Mouse (Mus musculus): ENCODE data around the gene Polr2h. TPM values are rescaled to one million over a fixed set of nuclear protein-coding genes. Genes with fewer than 3 reads are reported as not detected.
A peak's percentile ranks its signal among the peaks of the same experiment; 100 is the strongest.

The Polr2h gene
- total and polyA plus RNA-seq, 3 experiments, result 6.1 to 95.7 (median 17.5) TPM

DNA sequence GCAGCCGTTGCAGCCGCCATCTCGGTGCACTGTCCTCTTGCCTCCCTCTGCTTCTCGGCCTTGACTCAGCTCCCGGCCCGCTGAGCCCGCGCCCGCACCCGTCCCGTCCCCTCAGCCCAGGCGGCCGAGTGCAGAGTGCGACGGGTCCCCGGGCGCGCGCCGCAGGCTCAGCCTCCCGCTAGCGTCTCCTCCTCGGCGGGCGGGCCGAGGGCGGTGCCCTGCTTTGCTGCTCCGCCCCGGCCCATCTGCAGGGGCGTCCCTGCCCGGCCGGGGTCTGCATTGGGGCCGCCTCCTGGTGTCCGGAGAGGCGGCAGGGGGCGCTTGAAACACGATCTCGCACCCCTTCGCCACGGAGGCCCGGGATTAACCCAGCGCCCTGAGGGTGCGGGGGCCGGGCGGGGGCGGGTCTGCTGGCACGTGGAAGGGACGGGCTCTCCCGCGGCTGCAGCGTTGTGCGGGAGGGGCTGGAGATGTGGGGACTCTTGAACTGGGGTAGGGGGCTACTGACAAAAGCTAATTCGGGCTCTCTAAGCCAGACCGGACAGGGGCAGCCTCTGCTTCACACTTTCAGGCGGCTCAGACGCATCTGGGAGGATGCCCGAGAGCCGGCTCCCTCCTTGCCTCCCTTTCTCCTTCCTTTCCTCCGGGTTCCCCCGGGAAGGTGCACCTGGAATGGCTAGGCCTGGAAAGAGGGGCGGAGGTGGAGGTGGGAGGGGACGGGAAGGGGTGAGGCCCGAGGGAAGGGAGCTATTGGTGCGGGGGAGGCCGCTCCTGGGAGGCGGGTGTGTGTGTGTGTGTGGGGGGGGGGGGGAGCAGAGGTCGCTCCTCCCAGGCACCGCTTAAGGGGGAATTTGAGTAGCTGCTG lies 1.3 kb upstream of the Polr2h start:
- ATAC-seq (ENCODE audit: extremely low read depth, insufficient number of reproducible peaks, low FRiP score, poor library complexity, severe bottlenecking) (no peak), DNase-seq (ENCODE audit: low spot score) (peak; percentile 77)
- H3K4me1 ChIP-seq (ENCODE audit: insufficient read depth, low read depth, low read length), result peaks cover 70% of the 10 kb centered on the region

DNA sequence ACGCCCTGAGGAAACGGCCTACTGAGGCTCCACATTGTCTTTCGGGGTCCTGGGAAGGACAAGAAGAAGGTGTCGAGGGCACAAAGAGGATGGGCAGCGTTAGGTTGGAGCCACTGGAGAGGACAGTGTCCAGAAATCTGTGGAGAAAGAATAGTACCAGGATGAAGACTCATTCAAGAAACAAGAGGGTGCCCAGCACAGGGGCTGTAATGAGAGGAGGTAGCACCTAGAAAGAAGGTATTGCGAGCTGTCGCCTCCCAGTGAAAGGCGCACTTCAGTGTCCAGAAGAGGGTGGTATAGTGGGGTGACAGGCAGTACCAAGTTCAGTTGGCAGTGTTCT lies 654 bp upstream of the Polr2h start:
- DNase-seq (ENCODE audit: low spot score) (no peak), ATAC-seq (ENCODE audit: extremely low read depth, insufficient number of reproducible peaks, low FRiP score, poor library complexity, severe bottlenecking) (no peak)
- Histone ChIP-seq H3K9me3 (replicated peaks) (no peaks in the 10 kb centered on the region), H3K36me3 (replicated peaks) (peaks cover 53% of the 10 kb centered on the region), H3K4me3 (ENCODE audit: low read depth, low read length) (peak overlapping the region; percentile 87), H3K27me3 (ENCODE audit: insufficient read depth, low read length) (no peaks in the 10 kb centered on the region), H3K4me1 (ENCODE audit: insufficient read depth, low read depth, low read length) (peaks cover 64% of the 10 kb centered on the region)
- TF ChIP-seq TAL1 (conservative IDR thresholded peaks at IDR 0.05; ENCODE audit: low read depth, low read length) (no peak), POLR2AphosphoS5 (IDR thresholded peaks at IDR 0.05; ENCODE audit: insufficient replicate concordance, low read depth, low read length) (no peak), GATA1 (IDR thresholded peaks at IDR 0.05; ENCODE audit: borderline replicate concordance, low read length) (no peak), CTCF (IDR thresholded peaks at IDR 0.05; ENCODE audit: low read depth, low read length) (no peak), GATA2 (IDR thresholded peaks at IDR 0.05; ENCODE audit: borderline replicate concordance, low read depth, low read length) (no peak)

More for the DNA sequence above, 1.3 kb upstream of the Polr2h start:
- TF ChIP-seq TAL1 (conservative IDR thresholded peaks at IDR 0.05; ENCODE audit: low read depth, low read length), result no peak
- TF ChIP-seq CTCF (IDR thresholded peaks at IDR 0.05; ENCODE audit: low read depth, low read length), result no peak
- no peak for TF ChIP-seq GATA1 (IDR thresholded peaks at IDR 0.05; ENCODE audit: borderline replicate concordance, low read length)
- TF ChIP-seq POLR2AphosphoS5 (IDR thresholded peaks at IDR 0.05; ENCODE audit: insufficient replicate concordance, low read depth, low read length), result no peak
- no peak for TF ChIP-seq GATA2 (IDR thresholded peaks at IDR 0.05; ENCODE audit: borderline replicate concordance, low read depth, low read length)
- peaks cover 53% of the 10 kb centered on the region for H3K36me3 ChIP-seq (replicated peaks)
- no peaks in the 10 kb centered on the region for H3K9me3 ChIP-seq (replicated peaks)
- H3K27me3 ChIP-seq (ENCODE audit: insufficient read depth, low read length), result no peaks in the 10 kb centered on the region
- H3K4me3 ChIP-seq (ENCODE audit: low read depth, low read length), result peak overlapping the region; percentile 87

DNA sequence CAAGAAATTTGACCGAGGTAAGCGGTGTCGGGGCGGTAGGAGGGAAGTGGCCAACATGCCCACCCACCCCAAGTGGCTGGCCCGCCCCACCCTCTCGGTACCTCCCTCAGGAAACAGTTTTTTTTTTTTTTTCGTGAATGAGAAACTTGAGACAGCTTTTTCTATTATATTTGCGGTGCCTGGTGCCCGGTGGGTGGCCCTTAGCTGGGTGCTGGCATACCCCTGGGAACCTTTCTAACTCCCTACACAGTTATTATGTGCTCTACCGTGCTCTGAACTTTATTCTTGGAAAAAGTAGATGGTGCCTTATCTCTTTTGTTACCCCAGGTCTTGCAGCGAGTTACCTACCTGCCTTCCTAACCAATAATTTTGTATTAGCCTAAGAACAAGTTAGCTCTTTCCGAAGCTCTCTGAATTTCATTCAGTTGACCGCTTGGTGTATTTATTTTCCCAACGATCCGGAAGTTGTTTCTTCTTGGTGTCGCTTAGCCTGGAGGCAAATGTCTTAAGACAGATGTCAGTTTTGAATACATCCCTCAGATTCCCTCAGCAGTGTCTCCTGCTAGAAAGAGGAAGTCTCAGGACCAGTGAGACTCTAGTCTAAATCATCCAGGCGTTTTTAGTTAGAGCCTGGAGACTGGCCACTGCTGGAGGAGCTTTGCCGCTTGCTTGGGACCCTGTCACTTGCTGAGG lies 659 bp downstream of the Polr2h start:
- ATAC-seq (ENCODE audit: extremely low read depth, insufficient number of reproducible peaks, low FRiP score, poor library complexity, severe bottlenecking) (0 out of 2 replicates have a peak, but pooled peaks have one; percentile 0), DNase-seq (ENCODE audit: low spot score) (peak; percentile 25)
- Histone ChIP-seq H3K4me1 (ENCODE audit: insufficient read depth, low read depth, low read length) (peaks cover 62% of the 10 kb centered on the region), H3K27me3 (ENCODE audit: insufficient read depth, low read length) (no peaks in the 10 kb centered on the region), H3K4me3 (ENCODE audit: low read depth, low read length) (peak overlapping the region; percentile 87), H3K9me3 (replicated peaks) (no peaks in the 10 kb centered on the region), H3K36me3 (replicated peaks) (peaks cover 53% of the 10 kb centered on the region)
- TF ChIP-seq POLR2AphosphoS5 (IDR thresholded peaks at IDR 0.05; ENCODE audit: insufficient replicate concordance, low read depth, low read length), result no peak
- TF ChIP-seq TAL1 (conservative IDR thresholded peaks at IDR 0.05; ENCODE audit: low read depth, low read length), result no peak
- TF ChIP-seq CTCF (IDR thresholded peaks at IDR 0.05; ENCODE audit: low read depth, low read length), result no peak

DNA sequence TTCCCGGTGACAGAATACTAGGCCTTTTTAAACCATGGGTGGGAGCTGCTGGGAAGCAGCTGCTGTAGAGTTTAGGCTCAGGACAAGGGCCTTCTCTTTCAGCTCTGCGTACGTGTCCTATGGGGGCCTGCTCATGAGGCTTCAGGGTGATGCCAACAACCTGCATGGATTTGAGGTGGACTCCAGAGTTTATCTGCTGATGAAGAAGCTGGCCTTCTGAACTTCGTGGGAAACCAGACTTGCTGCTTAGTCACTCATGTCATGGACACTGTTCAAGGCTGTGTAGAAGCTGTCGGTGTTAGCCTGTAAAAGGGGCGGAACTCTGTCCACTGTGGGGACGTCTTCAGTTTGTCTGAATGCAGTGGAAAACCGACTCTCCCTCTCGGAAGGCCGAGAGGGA lies 4.3 kb downstream of the Polr2h start:
- TF ChIP-seq POLR2AphosphoS5 (IDR thresholded peaks at IDR 0.05; ENCODE audit: insufficient replicate concordance, low read depth, low read length), result no peak
- no peak for TF ChIP-seq GATA1 (IDR thresholded peaks at IDR 0.05; ENCODE audit: borderline replicate concordance, low read length)
- no peak for TF ChIP-seq TAL1 (conservative IDR thresholded peaks at IDR 0.05; ENCODE audit: low read depth, low read length)
- TF ChIP-seq GATA2 (IDR thresholded peaks at IDR 0.05; ENCODE audit: borderline replicate concordance, low read depth, low read length), result no peak
- TF ChIP-seq CTCF (IDR thresholded peaks at IDR 0.05; ENCODE audit: low read depth, low read length), result no peak
- H3K4me1 ChIP-seq (ENCODE audit: insufficient read depth, low read depth, low read length), result peaks cover 31% of the 10 kb centered on the region
- no peak for ATAC-seq (ENCODE audit: extremely low read depth, insufficient number of reproducible peaks, low FRiP score, poor library complexity, severe bottlenecking)
- peaks cover 41% of the 10 kb centered on the region for H3K36me3 ChIP-seq (replicated peaks)
- H3K27me3 ChIP-seq (ENCODE audit: insufficient read depth, low read length), result peaks cover 16% of the 10 kb centered on the region
- no peak overlapping the region for H3K4me3 ChIP-seq (ENCODE audit: low read depth, low read length)
- no peak for DNase-seq (ENCODE audit: low spot score)
- H3K9me3 ChIP-seq (replicated peaks), result no peaks in the 10 kb centered on the region

DNA sequence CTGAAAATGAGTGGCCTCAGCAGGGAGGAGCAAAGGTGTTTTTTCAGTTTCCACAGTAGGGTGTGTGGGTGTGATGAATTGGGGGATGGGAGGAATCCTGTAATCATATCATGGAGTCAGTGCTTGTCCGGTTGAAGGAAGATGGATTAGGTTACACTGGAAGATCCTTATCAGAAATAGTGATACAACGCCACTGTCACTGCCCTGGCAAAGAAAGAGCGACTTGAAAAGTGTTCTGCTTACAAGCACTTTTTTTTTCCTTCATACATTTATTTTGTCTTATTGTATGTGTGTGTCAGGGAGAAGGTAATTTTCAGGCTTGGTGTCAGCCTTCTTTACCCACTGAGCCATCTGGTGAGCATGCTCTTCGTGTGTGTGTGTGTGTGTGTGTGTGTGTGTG lies 5.3 kb downstream of the Polr2h start:
- DNase-seq (ENCODE audit: low spot score) (no peak), ATAC-seq (ENCODE audit: extremely low read depth, insufficient number of reproducible peaks, low FRiP score, poor library complexity, severe bottlenecking) (no peak)
- Histone ChIP-seq H3K27me3 (ENCODE audit: insufficient read depth, low read length) (peaks cover 16% of the 10 kb centered on the region), H3K9me3 (replicated peaks) (no peaks in the 10 kb centered on the region), H3K36me3 (replicated peaks) (peaks cover 41% of the 10 kb centered on the region), H3K4me3 (ENCODE audit: low read depth, low read length) (no peak overlapping the region), H3K4me1 (ENCODE audit: insufficient read depth, low read depth, low read length) (peaks cover 26% of the 10 kb centered on the region)
- no peak for TF ChIP-seq GATA2 (IDR thresholded peaks at IDR 0.05; ENCODE audit: borderline replicate concordance, low read depth, low read length)
- no peak for TF ChIP-seq TAL1 (conservative IDR thresholded peaks at IDR 0.05; ENCODE audit: low read depth, low read length)
- TF ChIP-seq CTCF (IDR thresholded peaks at IDR 0.05; ENCODE audit: low read depth, low read length), result no peak

DNA sequence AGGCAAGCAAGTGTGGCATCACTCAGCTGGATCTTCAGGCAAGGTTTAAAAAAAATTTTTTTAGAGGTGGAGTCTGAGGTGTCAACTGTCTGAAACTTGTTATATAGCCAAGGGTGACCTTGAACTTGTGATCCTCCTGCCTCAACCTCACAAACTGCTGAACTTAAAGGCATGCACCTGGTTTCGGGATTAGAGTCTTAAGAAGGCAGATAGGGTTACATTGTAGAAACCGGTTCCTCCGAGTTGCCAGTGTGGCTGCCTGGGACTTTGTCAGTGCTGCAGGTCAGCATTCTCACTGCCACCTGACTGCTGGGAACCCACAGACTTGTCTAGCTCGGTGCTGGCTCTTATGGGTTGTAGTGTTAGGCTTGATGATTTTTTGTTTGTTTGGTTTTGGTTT lies 5.8 kb downstream of the Polr2h start:
- ATAC-seq (ENCODE audit: extremely low read depth, insufficient number of reproducible peaks, low FRiP score, poor library complexity, severe bottlenecking) (no peak), DNase-seq (ENCODE audit: low spot score) (no peak)
- H3K4me3 ChIP-seq (ENCODE audit: low read depth, low read length), result no peak overlapping the region
- H3K4me1 ChIP-seq (ENCODE audit: insufficient read depth, low read depth, low read length), result peaks cover 26% of the 10 kb centered on the region
- H3K9me3 ChIP-seq (replicated peaks), result no peaks in the 10 kb centered on the region
- TF ChIP-seq GATA1 (IDR thresholded peaks at IDR 0.05; ENCODE audit: borderline replicate concordance, low read length) (no peak), GATA2 (IDR thresholded peaks at IDR 0.05; ENCODE audit: borderline replicate concordance, low read depth, low read length) (no peak), POLR2AphosphoS5 (IDR thresholded peaks at IDR 0.05; ENCODE audit: insufficient replicate concordance, low read depth, low read length) (no peak), TAL1 (conservative IDR thresholded peaks at IDR 0.05; ENCODE audit: low read depth, low read length) (no peak), CTCF (IDR thresholded peaks at IDR 0.05; ENCODE audit: low read depth, low read length) (no peak)
- peaks cover 18% of the 10 kb centered on the region for H3K27me3 ChIP-seq (ENCODE audit: insufficient read depth, low read length)
- peaks cover 41% of the 10 kb centered on the region for H3K36me3 ChIP-seq (replicated peaks)

Data from G1E (cell line).